Mouse (Mus musculus) ES-CJ7 (cell line): ENCODE data around the gene Dusp12.
A peak's percentile ranks its signal among the peaks of the same experiment; 100 is the strongest.

Source experiments
- DNase-seq: peaks from one replicate; pipeline ENCODE4 v3.0.0; 2011; ENCODE audit warnings: low read depth, low spot score

The Dusp12 gene

GRCm38 (mm10) chr1:170898413-170899075, 13.2 kb upstream of the Dusp12 start:
- DNase-seq: no peak

- DNase-seq: no peak
Measured at GRCm38 (mm10) chr1:170896651-170897281, 11.4 kb upstream of the Dusp12 start.

GRCm38 (mm10) chr1:170894603-170895602, 9.6 kb upstream of the Dusp12 start:
- peak; percentile 81 for DNase-seq

- DNase-seq: no peak
Measured at GRCm38 (mm10) chr1:170892279-170892678, 6.9 kb upstream of the Dusp12 start.

GRCm38 (mm10) chr1:170891646-170892045, 6.3 kb upstream of the Dusp12 start:
- no peak for DNase-seq

GRCm38 (mm10) chr1:170889310-170889709, 4.0 kb upstream of the Dusp12 start:
- DNase-seq: peak; percentile 93

GRCm38 (mm10) chr1:170886044-170886458, 711 bp upstream of the Dusp12 start:
- no peak for DNase-seq

GRCm38 (mm10) chr1:170884390-170884789, 950 bp downstream of the Dusp12 start:
- DNase-seq: no peak

- no peak for DNase-seq
Measured at GRCm38 (mm10) chr1:170882915-170883485, 2.3 kb downstream of the Dusp12 start.

GRCm38 (mm10) chr1:170876906-170877305, 8.4 kb downstream of the Dusp12 start:
- no peak for DNase-seq

GRCm38 (mm10) chr1:170875676-170876075, 9.7 kb downstream of the Dusp12 start:
- DNase-seq: no peak

- peak; percentile 72 for DNase-seq
Measured at GRCm38 (mm10) chr1:170871961-170872360, 13.4 kb downstream of the Dusp12 start.

GRCm38 (mm10) chr1:170871402-170871801, 13.9 kb downstream of the Dusp12 start:
- DNase-seq: peak; percentile 91

GRCm38 (mm10) chr1:170868905-170869283, 16.4 kb downstream of the Dusp12 start:
- DNase-seq: no peak

GRCm38 (mm10) chr1:170868107-170868904, 17.0 kb downstream of the Dusp12 start:
- peak; percentile 95 for DNase-seq

GRCm38 (mm10) chr1:170867691-170868105, 17.6 kb downstream of the Dusp12 start, which contains the start of gene Atf6:
Gene Atf6, minus strand, starts transcription at chr1:170867771.
- DNase-seq: peak; percentile 96

- no peak for DNase-seq
Measured at GRCm38 (mm10) chr1:170866992-170867690, 18.2 kb downstream of the Dusp12 start.

GRCm38 (mm10) chr1:170865406-170865805, 19.9 kb downstream of the Dusp12 start:
- no peak for DNase-seq

- DNase-seq: no peak
Measured at GRCm38 (mm10) chr1:170864754-170865153, 20.6 kb downstream of the Dusp12 start.

GRCm38 (mm10) chr1:170864234-170864633, 21.1 kb downstream of the Dusp12 start:
- DNase-seq: no peak
